Mouse (Mus musculus) adrenal gland, postnatal 10 days (tissue): ENCODE measurements at regions not wholly inside any gene's neighbourhood (a gene's known extent, or its start where the extent isn't known, plus 50 kb on each side); places are given as distances from the start of the nearest gene placed in this dataset.

ENCODE experiments used
- DNase-seq: peaks from one replicate; pipeline ENCODE4 v3.0.0; 2021; ENCODE audit warnings: mixed read lengths

DNA sequence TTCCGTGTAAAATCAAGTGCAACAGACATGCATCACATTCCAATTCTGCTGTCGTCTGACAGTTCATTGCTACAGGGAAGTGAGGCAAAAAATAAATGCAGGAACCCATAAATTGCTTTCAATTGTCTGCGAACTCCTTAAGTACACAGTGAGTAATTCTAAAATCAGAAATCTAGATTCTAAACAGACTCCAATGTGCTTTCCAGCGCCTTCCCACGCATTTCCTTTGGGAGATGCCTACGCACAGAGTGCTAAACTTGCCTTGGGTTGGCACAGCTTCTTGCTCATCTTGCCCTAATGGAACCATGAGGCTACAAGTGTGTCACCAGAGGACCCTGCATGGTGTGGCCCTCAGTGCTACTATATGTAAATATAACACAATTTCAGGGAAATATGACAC is 212.6 kb downstream of the Samd5 start:
- no peak for DNase-seq

DNA sequence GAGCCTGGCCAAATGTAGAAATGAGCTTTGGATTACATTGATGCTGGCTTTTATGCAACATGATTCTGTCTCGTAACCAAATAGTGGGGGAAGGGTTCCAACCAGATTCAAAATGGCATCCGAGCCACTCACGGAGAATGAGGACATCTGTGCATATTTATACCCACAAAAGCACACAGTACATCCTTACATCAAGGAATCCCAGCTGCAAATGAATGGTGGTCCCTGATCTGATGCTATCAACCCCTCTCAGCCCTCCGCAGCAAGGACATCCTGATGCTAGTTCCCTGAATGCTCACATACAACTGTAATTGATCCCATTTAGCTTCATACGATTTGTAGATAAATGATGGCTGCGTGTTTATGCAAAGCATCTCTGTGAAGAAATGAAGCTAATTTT is 215.9 kb downstream of the Samd5 start:
- DNase-seq = no peak

DNA sequence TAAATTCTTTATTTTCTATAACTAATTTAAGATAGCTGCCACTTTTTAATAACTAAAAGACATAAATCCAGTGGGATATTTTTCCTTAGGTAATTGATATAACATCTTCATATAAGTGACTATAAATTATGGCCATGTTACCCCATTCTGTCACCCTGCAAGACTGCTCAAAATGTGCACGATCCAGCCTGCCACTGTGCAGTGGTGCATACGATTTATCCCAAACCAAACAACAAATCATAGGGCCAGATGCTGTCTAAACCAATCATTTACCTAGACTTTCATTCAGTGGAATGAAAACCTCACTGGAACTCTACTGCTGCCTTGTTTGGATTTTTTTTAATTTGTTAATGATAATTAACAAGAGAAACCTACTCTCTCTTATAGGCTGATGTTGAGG is 216.5 kb downstream of the Samd5 start:
- DNase-seq = no peak

DNA sequence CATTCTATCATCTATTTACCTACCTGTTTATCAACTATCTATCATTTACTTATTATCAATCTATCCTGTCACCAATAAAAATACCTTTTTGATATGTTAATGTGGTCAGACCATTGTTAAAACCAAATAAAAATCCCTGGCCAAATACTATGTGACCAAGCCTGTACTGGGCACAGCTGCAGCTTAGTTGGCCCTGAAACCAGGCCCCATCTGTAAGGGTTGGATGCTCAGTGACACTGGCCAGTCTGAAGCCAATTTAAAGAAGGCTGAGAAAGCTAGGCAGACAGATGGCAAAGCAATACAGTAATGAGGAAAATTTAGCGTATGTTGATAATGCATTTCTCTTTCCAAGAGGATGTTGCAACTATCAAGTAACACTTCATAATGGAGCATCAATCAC is 217.8 kb downstream of the Samd5 start:
- no peak for DNase-seq

DNA sequence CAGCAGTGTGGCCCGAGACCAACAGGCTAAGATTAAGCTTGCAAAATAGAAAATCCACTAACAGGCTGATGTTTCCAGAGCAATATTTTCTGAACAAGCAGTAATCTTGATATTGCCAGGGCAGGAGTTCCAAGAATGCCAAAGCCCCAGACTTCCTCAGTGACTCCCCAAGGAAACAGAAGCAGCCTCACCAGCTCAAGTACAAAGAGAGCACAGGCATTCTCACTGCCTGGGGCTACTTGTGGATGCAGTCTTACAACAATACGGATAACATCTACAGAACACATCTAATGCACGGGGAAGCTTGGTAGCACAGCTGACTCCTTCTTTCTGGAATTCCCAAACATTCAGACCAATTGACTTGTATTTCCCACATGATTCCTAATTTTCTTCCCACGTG is 235.9 kb downstream of the Samd5 start:
- DNase-seq = no peak

DNA sequence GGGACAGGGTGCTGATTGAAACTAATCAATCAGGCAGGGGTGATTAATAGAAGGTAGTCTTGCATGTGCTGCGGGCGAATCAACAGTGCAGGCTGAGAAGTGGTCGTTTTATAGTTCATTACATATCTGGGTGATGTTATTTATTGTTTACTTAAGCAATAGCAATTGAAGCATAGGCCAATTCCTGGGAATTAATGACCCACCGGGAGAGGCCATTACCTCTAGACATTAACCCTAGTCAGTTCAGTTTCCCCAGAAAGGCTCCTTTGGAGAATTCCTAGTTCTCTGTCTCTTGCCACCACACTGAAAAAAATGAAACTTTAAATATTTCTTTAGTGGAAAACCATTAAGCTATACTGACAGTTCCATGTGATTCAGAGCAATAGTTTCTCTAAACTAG is 236.6 kb downstream of the Samd5 start:
- no peak for DNase-seq

DNA sequence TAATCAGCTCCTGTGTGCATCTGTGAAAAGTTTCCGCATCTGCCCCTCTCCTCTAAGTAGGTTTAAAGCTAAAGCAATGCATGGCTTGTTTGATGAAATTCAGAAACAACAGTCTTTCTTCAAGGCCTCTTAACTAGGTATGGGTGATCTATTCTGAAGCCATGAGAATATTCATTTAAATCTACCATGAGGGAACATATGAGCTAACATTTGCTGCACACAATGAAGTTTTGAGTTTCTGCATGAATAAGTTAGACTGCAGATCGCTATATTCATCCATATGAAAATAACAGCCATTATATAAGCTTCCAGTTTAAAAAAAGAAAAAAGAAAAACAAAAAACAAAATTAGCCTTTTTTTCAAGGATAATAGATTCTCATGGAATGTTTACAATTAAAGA is 245.9 kb downstream of the Samd5 start:
- no peak for DNase-seq

DNA sequence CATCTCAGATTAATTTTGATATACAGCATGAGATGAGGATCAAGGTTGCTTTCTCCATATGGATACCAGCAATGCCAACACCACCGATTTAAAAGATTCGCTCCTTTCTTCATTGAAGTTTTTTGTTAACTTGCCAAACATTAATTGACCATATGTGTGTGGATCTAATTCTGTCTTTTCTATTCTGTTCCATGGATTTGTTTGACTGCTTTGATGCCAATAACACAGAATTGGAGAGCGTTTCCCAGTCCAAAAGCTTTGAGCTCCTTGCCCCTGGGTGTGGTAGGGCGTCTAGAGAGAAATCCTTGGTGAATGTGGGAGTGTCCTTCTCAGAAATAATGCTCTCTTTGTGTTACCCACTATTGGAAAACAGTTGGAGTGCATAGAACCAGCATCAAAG is 254.3 kb downstream of the Samd5 start:
- no peak for DNase-seq

DNA sequence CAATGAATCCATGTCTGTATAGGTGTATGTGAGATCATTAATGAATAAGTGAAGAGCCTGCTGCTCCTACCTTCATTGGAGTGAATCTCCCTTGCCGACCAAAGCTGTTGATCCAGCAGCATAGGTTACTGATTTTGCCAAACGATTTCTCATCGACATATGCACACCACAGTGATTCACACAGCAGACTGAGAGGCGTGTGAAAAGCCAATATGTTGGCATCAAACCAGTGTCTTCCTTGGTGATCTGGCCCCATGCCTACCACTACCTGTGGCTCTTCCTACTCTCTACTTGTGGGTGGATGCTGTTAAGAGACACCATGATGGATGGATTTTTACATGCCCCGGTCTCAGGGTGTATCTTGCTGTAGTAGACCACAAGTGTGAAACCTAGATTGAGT is 258.3 kb downstream of the Samd5 start:
- DNase-seq = no peak

DNA sequence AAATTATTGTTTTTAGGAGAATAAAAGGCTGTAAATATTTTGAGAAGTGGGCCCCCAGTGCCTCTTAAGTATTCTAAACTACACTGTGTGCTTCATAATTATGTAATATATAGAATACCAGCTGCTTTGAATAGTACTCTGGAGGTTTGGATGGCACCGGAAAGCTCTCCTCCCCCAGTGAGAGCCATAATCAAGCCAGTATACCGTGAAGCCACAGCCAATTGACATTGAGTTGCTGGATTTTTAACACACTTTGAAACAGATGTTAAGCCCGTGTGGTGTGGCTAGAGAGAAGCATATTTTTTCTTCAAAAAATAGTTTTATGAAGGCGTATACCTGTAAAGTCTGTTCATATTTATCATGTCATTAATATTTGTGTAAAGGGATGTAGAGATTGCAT is 268.9 kb downstream of the Samd5 start:
- DNase-seq = no peak

DNA sequence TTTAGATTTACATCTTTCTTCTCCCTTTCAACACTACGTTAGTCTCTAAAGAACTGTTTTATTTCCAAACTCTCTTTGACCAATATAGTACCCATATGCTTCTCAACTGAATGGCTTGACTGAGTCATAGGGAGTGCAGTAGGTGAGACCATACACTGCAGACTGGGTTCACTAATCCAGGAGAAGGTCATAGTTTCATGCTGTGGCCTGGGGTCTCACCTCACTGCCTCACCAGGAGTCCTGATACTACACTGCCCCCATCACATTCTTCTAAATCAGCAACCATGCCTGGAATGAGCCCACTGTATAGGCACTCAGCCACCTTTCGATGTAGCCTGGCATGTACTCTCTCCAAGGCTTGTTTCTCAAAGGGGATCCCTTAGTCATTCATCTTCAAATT is 269.6 kb downstream of the Samd5 start:
- no peak for DNase-seq

DNA sequence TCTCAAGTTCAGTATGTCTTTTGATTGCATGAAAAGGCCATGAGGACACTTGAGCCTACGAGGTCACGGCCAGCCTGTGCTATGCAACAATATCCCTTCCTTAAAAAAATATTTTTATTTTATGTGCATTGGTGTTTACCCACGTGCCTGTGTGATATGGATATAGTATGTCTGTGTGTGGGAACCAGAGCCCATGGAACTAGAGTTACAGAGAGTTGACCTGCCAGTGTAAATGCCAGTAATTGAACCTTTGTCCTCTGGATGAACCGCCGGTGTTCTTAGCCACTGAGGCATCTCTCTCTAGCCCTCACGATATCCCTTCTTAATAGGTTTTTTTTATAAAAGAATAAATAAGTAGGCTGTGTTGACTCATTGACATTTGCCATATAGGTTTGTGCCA is 270.0 kb downstream of the Samd5 start:
- no peak for DNase-seq

DNA sequence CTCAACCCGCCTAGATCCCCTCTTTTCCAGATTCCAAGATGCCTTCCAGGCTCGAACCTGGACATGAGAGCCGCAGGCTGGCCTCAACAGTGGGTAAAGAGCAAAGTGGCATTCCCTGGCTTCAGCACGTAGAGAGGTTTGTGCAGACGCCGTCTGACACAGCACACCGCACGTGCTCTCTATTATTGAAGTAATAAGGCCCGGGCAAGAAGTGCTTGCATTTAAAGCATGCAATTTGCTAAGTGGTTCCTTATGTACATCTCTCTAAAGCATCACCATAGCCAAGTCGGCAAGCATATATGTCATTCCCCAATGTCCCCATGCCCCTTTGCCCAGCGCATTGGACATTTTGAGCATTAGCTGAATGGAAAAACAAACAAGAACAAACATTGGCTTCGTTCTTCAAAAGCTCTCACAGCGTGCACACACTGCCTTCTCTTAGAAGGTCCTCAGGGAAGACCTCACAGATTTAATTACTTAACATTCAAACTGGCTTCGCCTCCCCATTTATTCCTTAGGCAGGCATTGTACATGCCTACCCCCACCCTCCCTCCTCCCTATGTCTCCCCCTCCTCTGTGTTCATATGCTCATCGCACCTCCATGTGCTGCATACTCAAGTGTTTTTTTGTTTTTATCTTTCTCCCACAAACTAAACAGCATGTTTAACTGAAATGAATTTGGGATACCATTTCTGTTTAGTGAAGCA is 273.9 kb downstream of the Samd5 start:
- DNase-seq = no peak

DNA sequence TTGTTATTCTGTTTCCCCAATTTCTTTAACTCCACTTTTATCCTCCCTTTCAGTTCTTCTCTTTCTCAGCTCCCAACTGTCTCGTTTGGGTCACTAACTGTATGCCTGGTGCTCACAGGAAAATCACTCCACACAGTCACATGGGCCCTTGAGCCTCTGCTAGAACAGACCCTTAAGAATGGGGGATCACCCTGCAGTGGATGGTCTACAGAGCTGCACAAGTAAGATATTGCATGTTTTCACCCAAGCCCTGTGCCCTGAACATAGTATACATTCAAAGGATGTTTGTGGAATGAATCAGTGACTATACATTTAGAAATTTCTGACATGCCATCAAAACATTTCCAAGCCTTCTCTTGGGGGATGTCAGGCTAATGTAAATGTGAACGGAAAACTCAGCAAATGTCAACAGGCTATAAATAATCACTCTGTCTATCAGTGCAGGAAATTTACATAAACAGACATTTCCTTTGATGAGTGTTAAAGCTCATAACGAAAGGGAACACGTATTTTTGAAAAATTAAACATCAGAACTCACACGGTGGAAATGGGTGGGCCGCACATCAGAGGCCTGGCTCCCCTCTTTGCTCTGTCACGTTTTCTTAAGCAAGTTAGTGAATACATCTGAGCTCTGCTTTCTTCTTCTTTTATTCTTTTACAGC is 297.4 kb downstream of the Samd5 start:
- DNase-seq = no peak

DNA sequence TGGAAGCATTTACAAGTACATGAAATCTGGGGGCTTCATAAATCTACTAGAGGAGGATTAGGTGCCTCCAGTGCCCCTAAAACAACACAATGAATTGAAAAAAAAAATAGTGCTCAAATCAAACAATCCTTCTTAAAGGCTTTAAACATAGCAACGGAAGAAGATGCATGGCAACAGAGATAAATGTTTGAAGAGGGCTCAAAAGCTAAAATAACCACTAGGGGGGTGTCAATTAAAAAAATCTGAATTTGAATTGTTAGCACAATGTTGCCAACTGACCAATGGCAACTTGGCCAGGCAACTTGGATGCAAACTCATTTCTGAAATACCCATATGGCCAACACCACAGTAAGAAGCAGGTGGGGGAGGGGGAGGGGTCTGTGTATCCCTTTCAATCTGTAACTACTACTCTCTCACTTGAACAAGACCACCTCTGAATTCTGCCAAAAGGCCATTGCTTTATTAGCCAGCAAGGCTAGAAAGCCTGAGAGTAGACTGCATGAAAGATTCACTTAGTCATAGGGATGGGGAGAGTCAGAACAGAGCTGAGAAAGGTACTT is 312.6 kb downstream of the Samd5 start:
- DNase-seq = no peak

DNA sequence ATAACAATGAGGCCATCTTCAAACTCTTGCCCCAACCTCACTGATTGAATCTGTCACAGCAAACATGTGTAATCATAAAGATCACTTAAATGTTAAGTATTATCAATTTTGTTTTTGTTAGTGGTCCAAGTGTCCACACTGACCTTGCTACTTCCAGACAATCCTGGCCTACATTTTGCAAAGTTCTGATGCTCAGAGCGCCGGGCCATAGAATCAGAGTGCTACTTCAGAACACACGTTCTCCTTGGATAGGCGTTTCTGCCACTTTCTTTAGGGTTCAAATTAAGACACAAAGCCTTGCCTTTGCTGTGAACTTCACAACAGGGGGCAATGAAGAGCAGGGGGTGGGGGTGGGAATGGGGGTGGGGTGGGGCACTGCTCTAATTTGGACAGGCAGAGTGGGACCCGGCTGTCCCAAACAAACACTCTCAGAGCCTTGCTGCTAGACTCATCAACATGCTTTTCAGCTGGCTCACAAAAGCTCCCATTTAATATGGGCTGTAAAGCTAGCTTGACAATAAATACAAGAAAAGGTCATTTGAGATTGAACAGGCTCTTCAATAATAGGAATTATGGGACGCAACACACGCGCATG is 336.7 kb downstream of the Samd5 start:
- no peak for DNase-seq

DNA sequence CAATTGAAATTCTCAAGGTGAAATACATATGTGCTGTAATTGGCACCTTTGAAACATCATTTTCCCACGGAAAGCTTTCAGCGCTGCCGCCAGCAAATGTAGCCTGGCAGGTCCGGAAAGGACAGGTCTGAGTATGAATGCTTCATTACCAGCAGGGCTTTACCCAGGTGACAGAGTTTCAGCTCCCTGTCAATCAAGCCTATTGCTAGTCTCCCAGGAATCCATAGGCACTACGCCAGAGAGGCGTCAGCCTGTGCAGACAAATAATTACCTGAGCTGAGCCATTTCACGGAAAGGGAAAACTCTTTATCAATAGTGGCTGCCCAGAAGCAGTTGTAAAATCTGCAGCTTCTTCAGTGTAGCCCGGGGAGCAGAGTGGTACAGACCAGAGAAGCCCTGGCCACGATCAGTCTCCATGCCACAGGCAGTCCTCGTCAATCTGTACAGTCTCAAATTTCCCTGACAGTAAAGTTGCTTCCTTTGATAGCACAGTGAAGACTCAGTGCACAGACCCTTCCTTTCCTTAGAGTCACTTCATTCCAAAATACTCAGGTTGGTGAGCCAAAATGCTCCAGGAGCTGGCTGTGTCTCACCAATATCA is 340.7 kb downstream of the Samd5 start:
- DNase-seq = no peak

DNA sequence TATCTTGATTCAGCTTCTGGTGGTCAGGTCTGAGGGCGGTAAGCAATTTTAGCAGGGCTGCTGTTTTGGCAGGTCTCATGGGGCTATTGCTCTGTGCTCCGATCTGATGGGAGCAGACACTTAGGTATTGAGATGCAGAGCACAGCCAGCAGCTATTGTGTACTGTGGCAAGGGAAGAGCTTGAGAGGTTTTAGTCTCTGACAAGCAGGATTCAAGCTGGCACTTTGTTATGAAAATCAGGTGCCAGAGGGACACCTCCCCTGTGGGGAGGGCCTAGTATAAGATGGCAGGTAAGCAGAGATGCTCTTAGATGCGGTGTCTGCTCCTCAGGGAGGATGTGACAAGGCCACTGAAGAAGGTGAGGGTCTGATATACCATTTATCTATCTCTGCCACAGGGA is 343.3 kb downstream of the Samd5 start:
- DNase-seq = no peak

DNA sequence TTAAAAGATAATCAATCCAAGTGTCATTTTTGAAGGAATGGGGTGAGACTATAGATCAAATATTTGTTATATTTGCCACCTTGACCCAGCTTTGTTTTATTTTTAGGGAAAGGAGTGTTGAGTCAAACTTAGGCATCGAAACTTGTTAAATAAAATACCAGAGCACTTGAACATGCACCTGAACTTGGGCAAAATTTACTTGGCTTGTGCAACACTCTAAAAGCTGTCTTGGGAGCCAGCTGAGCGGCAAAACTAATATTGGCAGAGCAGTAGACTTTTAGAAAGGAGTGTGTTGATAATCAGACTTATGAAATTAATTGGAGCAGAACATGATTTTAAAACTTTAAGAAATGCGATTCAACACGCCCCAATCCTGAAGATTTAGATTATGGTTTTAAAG is 346.7 kb downstream of the Samd5 start:
- DNase-seq = no peak

DNA sequence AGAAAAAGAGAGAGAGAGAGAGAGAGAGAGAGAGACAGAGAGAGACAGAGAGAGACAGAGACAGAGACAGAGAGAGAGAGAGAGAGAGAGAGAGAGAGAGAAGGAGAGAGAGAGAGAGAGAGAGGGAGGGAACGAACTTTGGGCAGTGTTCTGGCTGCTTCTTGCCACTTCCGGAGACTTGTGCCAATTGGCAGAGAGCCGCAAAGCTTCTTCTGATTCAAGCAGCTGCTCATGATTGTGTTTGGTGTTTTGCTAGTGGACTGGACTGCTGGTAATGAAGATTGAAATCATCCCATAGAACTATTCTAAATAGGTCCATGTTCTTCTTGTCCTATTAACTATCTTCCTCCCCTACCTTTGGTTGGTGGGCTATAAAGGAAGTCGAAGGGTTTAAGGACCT is 347.1 kb downstream of the Samd5 start:
- peak; percentile 63 for DNase-seq

DNA sequence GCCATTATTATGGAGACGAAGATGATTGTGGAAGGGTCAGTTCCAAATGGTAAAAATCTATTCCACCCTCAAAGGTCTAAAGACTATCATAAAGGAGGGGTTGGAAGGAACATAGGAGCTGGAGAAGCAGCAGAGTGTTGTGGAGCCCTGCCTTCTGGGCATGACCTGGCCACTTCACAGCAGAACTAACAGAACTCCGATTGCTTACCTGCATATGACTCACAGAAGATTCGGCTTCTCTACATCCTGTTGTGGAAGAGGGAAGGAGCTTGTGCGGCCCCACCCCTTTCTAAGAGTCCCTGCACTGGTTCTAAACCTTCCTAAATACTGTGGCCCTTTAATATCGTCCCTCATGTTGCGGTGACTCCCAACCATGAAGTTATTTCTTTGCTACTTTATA is 362.7 kb downstream of the Samd5 start:
- DNase-seq = no peak

DNA sequence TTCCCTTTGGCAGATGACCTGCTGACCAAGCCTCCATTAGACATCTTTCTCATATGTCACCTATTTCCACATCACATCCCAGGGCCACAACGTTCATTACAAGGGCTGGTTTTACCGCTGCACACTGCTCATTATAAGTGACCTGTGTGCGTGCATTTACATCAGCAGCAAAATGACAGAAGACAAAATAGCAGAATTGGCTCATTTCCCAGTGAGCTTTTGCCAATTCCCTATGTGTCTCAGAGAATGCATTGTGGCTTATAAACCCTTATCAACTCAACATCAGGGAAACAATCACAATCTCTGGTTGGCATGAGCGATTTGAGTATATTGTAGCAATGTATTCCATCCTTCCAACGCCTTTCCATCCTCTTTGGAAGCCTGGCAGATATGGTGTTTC is 364.7 kb downstream of the Samd5 start:
- DNase-seq = no peak

DNA sequence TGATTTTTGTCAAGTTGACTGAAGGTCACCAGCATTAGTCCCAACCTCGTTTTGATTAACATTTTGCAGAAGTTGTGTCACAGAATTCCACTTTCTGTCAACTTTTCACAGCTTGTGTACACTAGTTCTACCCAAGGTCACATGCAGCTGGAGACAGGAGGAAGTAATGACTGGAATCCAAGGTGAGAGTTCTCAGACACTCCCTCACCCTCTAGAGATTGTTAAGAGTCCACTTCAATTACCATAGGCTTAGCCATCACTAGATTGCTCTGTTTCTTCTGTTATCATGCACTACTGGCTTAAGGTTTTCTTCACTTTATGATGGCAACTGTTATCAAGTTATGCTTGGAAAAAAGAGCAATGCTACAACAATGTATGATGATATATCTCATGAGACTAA is 379.0 kb downstream of the Samd5 start:
- no peak for DNase-seq
